Mouse (Mus musculus) heart, postnatal 0 days (tissue): ENCODE measurements at regions not wholly inside any gene's neighbourhood (a gene's known extent, or its start where the extent isn't known, plus 50 kb on each side); places are given as distances from the start of the nearest gene placed in this dataset.

Experiments used
- ATAC-seq: fragments of 200-750 bp; cut with Nextera tagmentation; 2 replicates; pipeline ENCODE4 v1.8.0; 2017; ENCODE audit warnings: low read depth, moderate number of reproducible peaks, moderate library complexity; ENCODE audit not compliant: insufficient read depth
- DNase-seq: peaks from one replicate; pipeline ENCODE4 v3.0.0-alpha.2; 2016; ENCODE audit warnings: low spot score
- H3K27ac ChIP-seq: fragments of 300-500 bp; sonication (generic); 2 replicates; pipeline ENCODE4 v1.5.1; 2014; ENCODE audit warnings: low read depth, mild to moderate bottlenecking
- H3K27me3 ChIP-seq: fragments of 300-500 bp; sonication (generic); 2 replicates; pipeline ENCODE4 v1.6.1; 2014; ENCODE audit warnings: low read length, mixed read lengths; ENCODE audit not compliant: control insufficient read depth, insufficient read depth
- H3K36me3 ChIP-seq: fragments of 300-500 bp; sonication (generic); replicated peaks from 2 replicates; pipeline ENCODE4 v1.6.1; 2014; ENCODE audit warnings: low read length, mixed read lengths; ENCODE audit not compliant: control insufficient read depth, insufficient read depth
- H3K4me1 ChIP-seq: fragments of 300-500 bp; sonication (generic); 2 replicates; pipeline ENCODE4 v1.6.1; 2014; ENCODE audit warnings: antibody characterized with exemption; ENCODE audit not compliant: control insufficient read depth, insufficient read depth
- H3K4me2 ChIP-seq: fragments of 300-500 bp; sonication (generic); 2 replicates; pipeline ENCODE4 v1.6.1; 2014; ENCODE audit warnings: low read depth, mild to moderate bottlenecking, low read length, moderate library complexity
- H3K4me3 ChIP-seq: fragments of 300-500 bp; sonication (generic); 2 replicates; pipeline ENCODE4 v1.5.1; 2014; ENCODE audit warnings: low read depth, low read length
- H3K9ac ChIP-seq: fragments of 300-500 bp; sonication (generic); replicated peaks from 2 replicates; pipeline ENCODE4 v1.6.1; 2014; ENCODE audit warnings: low read depth, low read length, mixed read lengths
- H3K9me3 ChIP-seq: fragments of 300-500 bp; sonication (generic); replicated peaks from 2 replicates; pipeline ENCODE4 v1.6.1; 2016; ENCODE audit warnings: low read length; ENCODE audit not compliant: control insufficient read depth
- CTCF ChIP-seq: IDR thresholded peaks from 2 replicates; pipeline ENCODE4 v1.5.1; 2016; ENCODE audit warnings: antibody characterized with exemption, control low read depth, low read depth
- EP300 ChIP-seq: IDR thresholded peaks from 2 replicates; pipeline ENCODE4 v1.6.1; 2016; ENCODE audit warnings: antibody characterized with exemption, low read depth
- WGBS: fragments of 180-500 bp; shearing (Covaris S2); extraction: QIAGEN DNeasy Blood & Tissue Kit; methylation state at CpG from one replicate; pipeline ENCODE4 v1.1.7; 2014; 5-methylcytosine and 5-hydroxymethylcytosine counted together

DNA sequence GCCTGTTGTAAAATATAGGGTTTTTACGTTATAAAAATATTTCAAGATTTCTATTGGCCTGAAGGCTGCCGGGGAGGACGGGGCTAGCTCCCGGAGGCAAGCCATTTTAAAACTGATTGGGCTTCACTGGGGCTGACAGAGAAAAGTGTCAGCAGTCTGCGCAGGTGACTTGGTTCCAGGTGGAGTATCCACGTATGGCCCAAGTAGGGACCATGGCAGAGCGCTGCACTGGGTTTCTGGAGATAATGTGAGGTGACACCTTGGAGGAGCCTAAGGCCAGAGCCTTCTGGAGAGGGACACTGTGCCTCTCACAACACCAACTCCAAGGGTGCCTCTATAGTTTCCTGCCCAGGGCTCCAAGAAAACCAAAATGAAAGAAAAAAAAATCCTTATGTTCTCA, 95.9 kb downstream of the Trim42 start:
- no peak for ATAC-seq
- 87% methylated on average over 7 of the region's 7 CpGs for WGBS
- no peak overlapping the region for H3K9ac ChIP-seq

DNA sequence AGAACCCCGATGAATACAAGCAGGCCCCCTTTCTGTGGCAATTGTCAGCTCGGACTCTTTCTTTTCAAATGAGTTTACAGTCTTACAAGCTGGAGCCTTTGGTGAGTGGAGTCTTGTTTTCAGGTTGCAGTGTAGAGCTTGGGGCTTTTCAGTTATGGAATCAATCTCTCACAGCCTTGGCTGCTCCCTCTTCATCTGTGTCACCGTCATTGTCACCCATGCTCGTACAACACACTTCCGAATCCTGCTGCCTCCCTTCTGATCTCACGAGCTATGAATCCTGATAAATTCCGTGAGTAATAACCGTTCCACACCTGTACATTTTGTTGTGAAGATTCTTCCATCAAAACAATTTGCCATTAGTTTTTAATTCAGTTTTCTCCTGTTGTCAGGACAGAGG, 97.7 kb downstream of the Trim42 start:
- H3K4me3 ChIP-seq = no peak overlapping the region
- no peaks in the 10 kb centered on the region for H3K36me3 ChIP-seq
- no peaks in the 10 kb centered on the region for H3K4me1 ChIP-seq
- H3K9me3 ChIP-seq = no peaks in the 10 kb centered on the region
- no peak overlapping the region for H3K9ac ChIP-seq
- TF ChIP-seq EP300 (no peak), CTCF (no peak)
- WGBS = 85% methylated on average over 8 of the region's 8 CpGs
- no peak overlapping the region for H3K27ac ChIP-seq
- DNase-seq (no peak), ATAC-seq (no peak)
- H3K27me3 ChIP-seq = no peaks in the 10 kb centered on the region
- no peak overlapping the region for H3K4me2 ChIP-seq

More for the DNA sequence above, 95.9 kb downstream of the Trim42 start:
- H3K27ac ChIP-seq = no peak overlapping the region
- TF ChIP-seq EP300 = no peak
- no peak for TF ChIP-seq CTCF
- H3K9me3 ChIP-seq = no peaks in the 10 kb centered on the region
- no peaks in the 10 kb centered on the region for H3K4me1 ChIP-seq
- H3K27me3 ChIP-seq = no peaks in the 10 kb centered on the region
- no peaks in the 10 kb centered on the region for H3K36me3 ChIP-seq
- no peak overlapping the region for H3K4me3 ChIP-seq
- H3K4me2 ChIP-seq = no peak overlapping the region
- no peak for DNase-seq

DNA sequence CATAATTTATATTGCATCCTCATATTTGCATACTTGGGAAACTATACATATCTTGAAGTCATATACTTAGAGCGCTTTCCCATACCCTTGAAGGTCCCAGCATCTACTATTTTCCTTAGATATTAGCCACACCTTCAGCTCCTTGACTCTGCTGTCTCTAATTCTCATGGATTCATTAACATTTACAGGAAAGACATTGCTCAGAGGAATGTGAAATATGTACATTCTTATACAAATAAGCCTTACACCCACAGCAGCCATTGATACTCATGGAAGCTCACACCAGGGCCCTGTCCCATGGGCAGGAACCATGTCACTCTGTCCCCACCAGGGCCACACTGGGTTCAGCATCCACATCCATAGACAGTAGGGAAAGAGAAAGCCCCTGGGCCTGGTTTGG, 122.1 kb downstream of the Trim42 start:
- H3K4me1 ChIP-seq = no peaks in the 10 kb centered on the region
- TF ChIP-seq CTCF = no peak
- no peak for TF ChIP-seq EP300
- no peaks in the 10 kb centered on the region for H3K36me3 ChIP-seq
- H3K9ac ChIP-seq = no peak overlapping the region
- DNase-seq = no peak
- no peak overlapping the region for H3K4me3 ChIP-seq
- ATAC-seq = no peak
- WGBS = 95% methylated on average over 1 of the region's 1 CpGs
- H3K27me3 ChIP-seq = no peaks in the 10 kb centered on the region
- no peak overlapping the region for H3K4me2 ChIP-seq
- H3K9me3 ChIP-seq = no peaks in the 10 kb centered on the region
- no peak overlapping the region for H3K27ac ChIP-seq

DNA sequence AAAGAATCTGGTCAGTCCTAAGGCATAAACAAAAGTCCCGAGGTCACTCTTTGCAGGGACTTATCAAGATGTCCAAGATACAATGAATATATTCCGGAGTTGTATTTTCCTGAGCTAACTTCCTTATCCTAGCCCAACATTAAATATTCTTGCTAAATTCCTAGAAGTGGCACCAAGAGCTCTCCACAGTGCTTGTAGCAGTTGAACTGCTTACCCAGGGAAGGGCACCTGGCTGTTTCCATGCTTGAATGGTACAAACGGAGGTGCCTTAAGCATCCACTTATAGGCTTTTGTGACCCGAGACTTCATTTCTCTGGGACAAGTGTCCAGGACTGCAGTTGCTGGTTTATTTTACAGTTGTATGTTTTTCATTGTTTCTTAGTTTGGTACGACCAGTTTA, 115.1 kb upstream of the Slc25a36 start:
- no peaks in the 10 kb centered on the region for H3K9me3 ChIP-seq
- ATAC-seq (no peak), DNase-seq (no peak)
- no peaks in the 10 kb centered on the region for H3K36me3 ChIP-seq
- no peak overlapping the region for H3K4me2 ChIP-seq
- TF ChIP-seq CTCF = no peak
- TF ChIP-seq EP300 = no peak
- H3K4me3 ChIP-seq = no peak overlapping the region
- no peak overlapping the region for H3K9ac ChIP-seq
- WGBS = 82% methylated on average over 5 of the region's 5 CpGs
- H3K4me1 ChIP-seq = no peaks in the 10 kb centered on the region
- no peak overlapping the region for H3K27ac ChIP-seq
- H3K27me3 ChIP-seq = no peaks in the 10 kb centered on the region

DNA sequence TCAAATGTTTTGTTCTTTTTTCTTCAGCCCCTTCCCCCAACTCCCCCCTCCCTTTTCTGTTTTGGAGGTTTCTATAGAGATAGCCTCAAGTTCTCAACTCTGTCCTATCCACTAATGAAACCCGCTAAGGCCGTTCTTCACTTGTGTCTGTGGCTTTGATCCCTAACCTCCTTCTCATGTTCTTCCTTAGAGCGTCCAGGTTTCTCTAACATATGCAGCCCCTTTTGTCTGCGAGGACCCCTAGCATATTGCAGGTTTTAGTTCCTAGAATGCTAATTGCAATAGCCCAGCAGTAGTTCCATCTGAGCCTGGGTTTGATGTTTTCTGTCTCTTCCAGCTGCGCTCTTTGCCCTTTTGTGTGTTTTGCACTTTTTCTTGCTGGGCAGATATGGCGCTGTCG, 113.6 kb upstream of the Slc25a36 start:
- 43% methylated on average over 7 of the region's 7 CpGs for WGBS
- Histone ChIP-seq H3K9ac (no peak overlapping the region), H3K9me3 (no peaks in the 10 kb centered on the region), H3K27me3 (no peaks in the 10 kb centered on the region), H3K27ac (no peak overlapping the region), H3K4me2 (no peak overlapping the region), H3K4me3 (no peak overlapping the region), H3K4me1 (no peaks in the 10 kb centered on the region), H3K36me3 (no peaks in the 10 kb centered on the region)
- ATAC-seq = no peak
- TF ChIP-seq EP300 (no peak), CTCF (no peak)
- DNase-seq = no peak

DNA sequence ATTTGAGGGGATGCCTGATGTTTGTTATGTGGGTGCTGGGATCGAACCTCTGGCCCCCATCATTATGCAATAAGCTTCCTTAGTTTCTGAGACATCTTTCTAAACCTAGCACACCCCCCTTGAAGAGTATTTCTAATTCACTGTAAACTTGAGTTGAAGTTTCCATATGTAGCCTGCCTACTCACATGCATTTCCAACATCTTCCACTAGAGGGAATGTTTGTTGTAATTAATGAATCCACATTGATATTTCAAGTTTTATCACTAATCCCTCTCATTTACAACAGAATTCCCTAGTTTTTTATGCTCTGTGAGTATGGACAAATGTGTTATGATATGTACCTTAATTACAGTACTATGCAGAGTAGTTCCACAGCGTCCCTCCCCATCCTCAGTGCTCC, 103.8 kb upstream of the Slc25a36 start:
- peak; percentile 11 for DNase-seq

More for the DNA sequence above, 103.8 kb upstream of the Slc25a36 start:
- Histone ChIP-seq H3K9ac (no peak overlapping the region), H3K9me3 (no peaks in the 10 kb centered on the region), H3K4me1 (no peaks in the 10 kb centered on the region), H3K4me3 (no peak overlapping the region), H3K4me2 (no peak overlapping the region), H3K36me3 (no peaks in the 10 kb centered on the region), H3K27ac (no peak overlapping the region), H3K27me3 (no peaks in the 10 kb centered on the region)
- WGBS = 30% methylated on average over 2 of the region's 2 CpGs
- TF ChIP-seq EP300 = no peak
- TF ChIP-seq CTCF = peak; percentile 50
- ATAC-seq = no peak
